Mouse (Mus musculus) midbrain, embryonic 16.5 days (tissue): Measurements from ENCODE around the gene Sigirr. TPM values are rescaled to one million over a fixed set of nuclear protein-coding genes. Genes with fewer than 3 reads are reported as not detected.

ENCODE experiments used
- ATAC-seq: fragments of 200-750 bp; cut with Nextera tagmentation; 2 replicates; pipeline ENCODE4 v1.8.0; 2017; ENCODE audit warnings: moderate TSS enrichment
- H3K27ac ChIP-seq: fragments of 300-500 bp; sonication (generic); 2 replicates; pipeline ENCODE4 v1.5.1; 2014; ENCODE audit warnings: mild to moderate bottlenecking, low read length, mixed read lengths
- H3K27me3 ChIP-seq: fragments of 300-500 bp; sonication (generic); 2 replicates; pipeline ENCODE4 v1.6.1; 2014; ENCODE audit warnings: low read depth, low read length, mixed read lengths; ENCODE audit not compliant: control insufficient read depth, insufficient read depth
- H3K36me3 ChIP-seq: fragments of 300-500 bp; sonication (generic); 2 replicates; pipeline ENCODE4 v1.6.1; 2014; ENCODE audit warnings: mild to moderate bottlenecking, low read length, moderate library complexity, mixed read lengths; ENCODE audit not compliant: control insufficient read depth, insufficient read depth
- H3K4me1 ChIP-seq: fragments of 300-500 bp; sonication (generic); 2 replicates; pipeline ENCODE4 v1.6.1; 2014; ENCODE audit warnings: mild to moderate bottlenecking, low read length, mixed read lengths; ENCODE audit not compliant: control insufficient read depth, insufficient read depth
- H3K4me2 ChIP-seq: fragments of 300-500 bp; sonication (generic); 2 replicates; pipeline ENCODE4 v1.6.1; 2014; ENCODE audit warnings: mild to moderate bottlenecking, low read length, mixed read lengths
- H3K4me3 ChIP-seq: fragments of 300-500 bp; sonication (generic); 2 replicates; pipeline ENCODE4 v1.5.1; 2014; ENCODE audit warnings: low read depth, mild to moderate bottlenecking, low read length, moderate library complexity, mixed read lengths
- H3K9ac ChIP-seq: fragments of 300-500 bp; sonication (generic); 2 replicates; pipeline ENCODE4 v1.6.1; 2014; ENCODE audit warnings: low read depth, low read length, mixed read lengths
- H3K9me3 ChIP-seq: fragments of 300-500 bp; sonication (generic); replicated peaks from 2 replicates; pipeline ENCODE4 v1.6.1; 2014; ENCODE audit warnings: mild to moderate bottlenecking, low read length, mixed read lengths; ENCODE audit not compliant: control insufficient read depth, poor library complexity, severe bottlenecking
- WGBS: fragments of 180-500 bp; shearing (Covaris S2); extraction: QIAGEN DNeasy Blood & Tissue Kit; methylation state at CpG from one replicate; pipeline ENCODE4 v1.1.7; 2014; 5-methylcytosine and 5-hydroxymethylcytosine counted together
- polyA plus RNA-seq: library from polyadenylated mRNA; unstranded; fragments of >200 nt; fragmentation: Nextera tagmentation; extraction: Ambion mirVana; gene quantifications from 2 replicates; pipeline ENCODE4 v1.2.1, GENCODE M21; 2015

Gene Sigirr
- polyA plus RNA-seq, 1 experiment from 2014 or later = 2.0 TPM

- peaks cover 21% of the 10 kb centered on the region for H3K4me1 ChIP-seq
- H3K27ac ChIP-seq = peak overlapping the region; percentile 94
- H3K9ac ChIP-seq = peak overlapping the region; percentile 100
- H3K9me3 ChIP-seq = no peaks in the 10 kb centered on the region
- H3K4me2 ChIP-seq = peak overlapping the region; percentile 61
- H3K36me3 ChIP-seq = peaks cover 12% of the 10 kb centered on the region
- peak overlapping the region; percentile 82 for H3K4me3 ChIP-seq
- no peaks in the 10 kb centered on the region for H3K27me3 ChIP-seq
- no peak for ATAC-seq
- WGBS = 57% methylated on average over 2 of the region's 2 CpGs
Measured at GRCm38 (mm10) chr7:141059929-141060328, 40.4 kb downstream of the Sigirr start.

GRCm38 (mm10) chr7:141058601-141059341 is 41.6 kb downstream of the Sigirr start:
- no peaks in the 10 kb centered on the region for H3K9me3 ChIP-seq
- no peak overlapping the region for H3K27ac ChIP-seq
- H3K9ac ChIP-seq = no peak overlapping the region
- no peaks in the 10 kb centered on the region for H3K27me3 ChIP-seq
- no peak overlapping the region for H3K4me2 ChIP-seq
- no peak overlapping the region for H3K4me3 ChIP-seq
- H3K4me1 ChIP-seq = peaks cover 21% of the 10 kb centered on the region
- peaks cover under 1% of the 10 kb centered on the region for H3K36me3 ChIP-seq
- no peak for ATAC-seq
- 94% methylated on average over 14 of the region's 14 CpGs for WGBS

- H3K36me3 ChIP-seq = no peaks in the 10 kb centered on the region
- H3K27me3 ChIP-seq = no peaks in the 10 kb centered on the region
- H3K27ac ChIP-seq = no peak overlapping the region
- no peak overlapping the region for H3K4me3 ChIP-seq
- ATAC-seq = no peak
- no peaks in the 10 kb centered on the region for H3K9me3 ChIP-seq
- H3K4me1 ChIP-seq = peaks cover 15% of the 10 kb centered on the region
- H3K4me2 ChIP-seq = no peak overlapping the region
- WGBS = 89% methylated on average over 1 of the region's 1 CpGs
- no peak overlapping the region for H3K9ac ChIP-seq
Measured at GRCm38 (mm10) chr7:141057541-141057940, 42.8 kb downstream of the Sigirr start.

- no peaks in the 10 kb centered on the region for H3K9me3 ChIP-seq
- H3K4me2 ChIP-seq = no peak overlapping the region
- no peak overlapping the region for H3K27ac ChIP-seq
- WGBS = 93% methylated on average over 6 of the region's 6 CpGs
- H3K36me3 ChIP-seq = no peaks in the 10 kb centered on the region
- no peak overlapping the region for H3K9ac ChIP-seq
- peaks cover 9% of the 10 kb centered on the region for H3K4me1 ChIP-seq
- no peak for ATAC-seq
- H3K27me3 ChIP-seq = no peaks in the 10 kb centered on the region
- no peak overlapping the region for H3K4me3 ChIP-seq
Measured at GRCm38 (mm10) chr7:141056976-141057375, 43.4 kb downstream of the Sigirr start.

GRCm38 (mm10) chr7:141055785-141056184 is 44.6 kb downstream of the Sigirr start:
- H3K4me1 ChIP-seq = peaks cover 7% of the 10 kb centered on the region
- H3K4me3 ChIP-seq = no peak overlapping the region
- WGBS = 87% methylated on average over 4 of the region's 4 CpGs
- H3K27ac ChIP-seq = no peak overlapping the region
- no peak for ATAC-seq
- no peak overlapping the region for H3K9ac ChIP-seq
- no peaks in the 10 kb centered on the region for H3K36me3 ChIP-seq
- H3K27me3 ChIP-seq = no peaks in the 10 kb centered on the region
- no peaks in the 10 kb centered on the region for H3K9me3 ChIP-seq
- no peak overlapping the region for H3K4me2 ChIP-seq

GRCm38 (mm10) chr7:141052421-141052820 is 48.0 kb downstream of the Sigirr start:
- Histone ChIP-seq H3K27me3 (no peaks in the 10 kb centered on the region), H3K9ac (no peak overlapping the region), H3K4me1 (peaks cover 5% of the 10 kb centered on the region), H3K36me3 (no peaks in the 10 kb centered on the region), H3K4me2 (no peak overlapping the region), H3K27ac (no peak overlapping the region), H3K4me3 (no peak overlapping the region), H3K9me3 (no peaks in the 10 kb centered on the region)
- ATAC-seq = no peak
- 89% methylated on average over 2 of the region's 2 CpGs for WGBS

- Histone ChIP-seq H3K36me3 (no peaks in the 10 kb centered on the region), H3K4me2 (no peak overlapping the region), H3K4me3 (no peak overlapping the region), H3K4me1 (peaks cover 5% of the 10 kb centered on the region), H3K27ac (no peak overlapping the region), H3K9me3 (no peaks in the 10 kb centered on the region), H3K9ac (no peak overlapping the region), H3K27me3 (no peaks in the 10 kb centered on the region)
- 91% methylated on average over 4 of the region's 4 CpGs for WGBS
- ATAC-seq = no peak
Measured at GRCm38 (mm10) chr7:141052016-141052415, 48.4 kb downstream of the Sigirr start.

GRCm38 (mm10) chr7:141051060-141051685 is 49.2 kb downstream of the Sigirr start:
- no peak overlapping the region for H3K4me3 ChIP-seq
- peaks cover 5% of the 10 kb centered on the region for H3K4me1 ChIP-seq
- H3K36me3 ChIP-seq = no peaks in the 10 kb centered on the region
- H3K9ac ChIP-seq = no peak overlapping the region
- no peak overlapping the region for H3K27ac ChIP-seq
- 68% methylated on average over 17 of the region's 17 CpGs for WGBS
- H3K4me2 ChIP-seq = no peak overlapping the region
- ATAC-seq = no peak
- H3K9me3 ChIP-seq = no peaks in the 10 kb centered on the region
- no peaks in the 10 kb centered on the region for H3K27me3 ChIP-seq

GRCm38 (mm10) chr7:141049326-141049725 is 51.0 kb downstream of the Sigirr start:
- ATAC-seq = no peak
- no peaks in the 10 kb centered on the region for H3K9me3 ChIP-seq
- no peak overlapping the region for H3K9ac ChIP-seq
- no peaks in the 10 kb centered on the region for H3K36me3 ChIP-seq
- peaks cover 5% of the 10 kb centered on the region for H3K4me1 ChIP-seq
- no peak overlapping the region for H3K4me2 ChIP-seq
- H3K27ac ChIP-seq = no peak overlapping the region
- no peaks in the 10 kb centered on the region for H3K27me3 ChIP-seq
- WGBS = 91% methylated on average over 2 of the region's 2 CpGs
- H3K4me3 ChIP-seq = no peak overlapping the region
